Mouse (Mus musculus) layer of hippocampus, adult 2 months (tissue): ENCODE results near the gene Mbtd1. TPM values are rescaled to one million over a fixed set of nuclear protein-coding genes. Genes with fewer than 3 reads are reported as not detected.
A peak's percentile ranks its signal among the peaks of the same experiment; 100 is the strongest.

Experiments
- DNase-seq, 2 experiments: peaks; one replicate each; pipeline ENCODE4 v3.0.0; 2022; ENCODE audit warnings: low spot score in 2 of 2
- H3K27ac ChIP-seq: fragments of 200-600 bp; 2 replicates; pipeline ENCODE4 v1.8.1; 2022
- H3K4me3 ChIP-seq: fragments of 200-600 bp; 2 replicates; pipeline ENCODE4 v1.8.1; 2022; ENCODE audit warnings: mild to moderate bottlenecking
- CTCF ChIP-seq: fragments of 200-600 bp; conservative IDR thresholded peaks from 2 replicates; pipeline ENCODE4 v1.8.1; 2022; ENCODE audit warnings: antibody characterized with exemption, mild to moderate bottlenecking, moderate library complexity
- long read RNA-seq, 2 experiments: library from polyadenylated mRNA; stranded (forward); transcript quantifications; one replicate each; pipeline ENCODE4 v2.0.0; 2021; ENCODE audit warnings: borderline mapping rate in 2 of 2
- total RNA-seq, 2 experiments: library from RNA; stranded (reverse); gene quantifications; 2 replicates each; pipeline ENCODE4 v1.2.3; 2021

The Mbtd1 gene
- 10 to 100 TPM; 35.4 to 42.8 TPM for total RNA-seq
- long read RNA-seq, experiment 1, partial matches to known transcripts, result 3 of 3 reads
- long read RNA-seq, experiment 1, other reads (novel, unspliced or antisense), result 0 of 3 reads
- long read RNA-seq, experiment 2, full-length matches to known transcripts, result 1 of 6 reads
- long read RNA-seq, experiment 2, partial matches to known transcripts, result 3 of 6 reads
- long read RNA-seq, experiment 2, other reads (novel, unspliced or antisense), result 2 of 6 reads

DNA sequence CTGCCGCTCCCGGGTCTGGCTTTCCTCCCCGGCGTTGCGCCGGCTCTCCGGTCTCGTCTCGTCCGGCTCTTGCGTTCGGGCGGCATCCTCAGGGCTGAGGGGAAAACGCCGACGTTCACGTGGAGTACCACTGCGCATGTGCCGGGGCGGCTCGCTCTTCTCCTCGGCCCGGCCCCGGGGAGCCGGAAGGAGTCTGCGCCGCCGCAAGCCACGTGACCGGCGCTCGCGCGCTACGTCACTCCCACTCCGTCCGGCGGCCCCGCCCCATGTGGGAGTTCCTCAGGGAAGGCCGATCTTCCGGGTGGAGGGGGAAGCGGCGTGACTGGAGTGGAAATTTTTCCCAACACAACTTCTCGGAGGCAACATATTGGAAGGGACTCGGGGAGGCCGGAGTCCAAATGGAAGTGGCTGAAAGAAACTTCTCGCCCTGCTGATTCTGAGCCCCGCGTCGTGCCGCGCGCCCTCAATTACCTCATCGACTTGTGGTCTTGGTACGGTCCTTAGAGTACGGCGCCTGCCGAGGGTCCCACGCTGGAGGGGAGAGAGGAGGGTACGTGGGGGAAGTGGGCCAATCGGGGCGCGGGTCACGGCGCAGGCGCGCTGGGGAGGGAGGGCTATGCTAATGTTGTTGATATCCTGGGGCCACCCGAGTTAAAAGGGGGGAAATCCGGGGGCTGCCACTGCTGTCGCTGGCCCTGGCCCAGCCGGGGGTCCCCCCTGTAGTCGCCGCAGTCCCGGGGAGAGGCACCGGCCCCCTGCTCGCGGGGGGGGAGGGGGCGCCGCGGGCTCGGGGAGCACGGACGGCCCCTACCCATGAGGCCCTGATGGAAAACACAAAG is at the start of gene Mbtd1, which contains the start of gene Utp18:
TSS of gene Mbtd1 (plus strand) at position 281 of the 839 bp plus-strand sequence.
TSS of gene Utp18 (minus strand) at position 195 of the 839 bp plus-strand sequence.
- Histone ChIP-seq H3K4me3 (peak within 1 kb of the TSS; percentile 91), H3K27ac (peak within 1 kb of the TSS; percentile 100)
- peak; percentile 99 for DNase-seq
- no peak for TF ChIP-seq CTCF

DNA sequence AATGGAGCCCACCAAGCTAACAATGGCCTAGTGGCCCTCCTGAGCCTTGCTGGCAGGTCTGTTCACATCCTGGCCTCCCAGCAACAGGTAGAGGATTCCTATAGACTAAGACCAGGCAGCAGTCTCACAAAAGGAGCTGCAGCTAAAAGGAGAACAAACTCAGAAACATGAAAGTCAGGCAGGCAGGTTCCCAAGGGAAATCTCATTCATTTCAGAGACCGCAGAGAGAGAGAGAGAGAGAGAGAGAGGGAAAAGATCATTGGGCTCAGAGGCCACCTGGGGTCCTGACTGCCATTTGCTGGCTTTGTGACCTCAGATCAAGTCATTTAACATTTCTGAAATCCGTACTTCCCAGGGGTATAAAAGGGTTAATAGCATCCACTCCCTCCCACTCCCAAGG is 38.3 kb upstream of the Mbtd1 start:
- no peak overlapping the region for H3K27ac ChIP-seq
- DNase-seq, result no peak
- no peak overlapping the region for H3K4me3 ChIP-seq
- TF ChIP-seq CTCF, result no peak

- no peak for DNase-seq
- Histone ChIP-seq H3K27ac (no peak overlapping the region), H3K4me3 (no peak overlapping the region)
- no peak for TF ChIP-seq CTCF
Observed at GRCm38 (mm10) chr11:93852546-93852945, 33.1 kb upstream of the Mbtd1 start.

- peak; percentile 96 for TF ChIP-seq CTCF
- Histone ChIP-seq H3K4me3 (no peak overlapping the region), H3K27ac (no peak overlapping the region)
- DNase-seq, result peak; percentile 81 to 90
Observed at GRCm38 (mm10) chr11:93856284-93856955, 29.2 kb upstream of the Mbtd1 start.

- H3K4me3 ChIP-seq, result no peak overlapping the region
- no peak overlapping the region for H3K27ac ChIP-seq
- TF ChIP-seq CTCF, result no peak
- DNase-seq, result no peak
Observed at GRCm38 (mm10) chr11:93860540-93861172, 25.0 kb upstream of the Mbtd1 start.

GRCm38 (mm10) chr11:93861193-93861592 is 24.5 kb upstream of the Mbtd1 start:
- H3K4me3 ChIP-seq, result no peak overlapping the region
- no peak for TF ChIP-seq CTCF
- DNase-seq, result no peak
- no peak overlapping the region for H3K27ac ChIP-seq

- no peak for TF ChIP-seq CTCF
- no peak overlapping the region for H3K4me3 ChIP-seq
- DNase-seq, result no peak
- H3K27ac ChIP-seq, result no peak overlapping the region
Observed at GRCm38 (mm10) chr11:93862045-93862623, 23.5 kb upstream of the Mbtd1 start.

DNA sequence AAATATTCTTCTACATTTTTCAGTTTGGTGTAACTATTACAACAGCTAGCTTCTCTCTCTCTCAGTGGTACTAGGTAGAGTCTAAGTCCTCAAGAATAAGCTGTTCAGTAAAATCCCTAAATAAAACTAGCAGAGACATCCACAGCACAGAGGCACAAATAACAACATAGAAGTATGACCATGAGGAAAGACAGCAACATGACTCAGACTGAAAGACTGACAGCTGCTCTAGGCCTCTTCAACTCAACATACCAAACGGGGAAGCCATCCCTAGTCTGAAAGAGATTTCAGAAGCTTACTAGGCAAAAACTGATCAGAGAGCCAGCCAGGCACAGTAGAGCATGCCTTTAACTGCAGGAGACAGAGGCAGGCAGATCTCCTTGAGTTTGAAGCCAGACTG is 23.0 kb upstream of the Mbtd1 start:
- no peak for TF ChIP-seq CTCF
- Histone ChIP-seq H3K27ac (no peak overlapping the region), H3K4me3 (no peak overlapping the region)
- DNase-seq, result no peak

DNA sequence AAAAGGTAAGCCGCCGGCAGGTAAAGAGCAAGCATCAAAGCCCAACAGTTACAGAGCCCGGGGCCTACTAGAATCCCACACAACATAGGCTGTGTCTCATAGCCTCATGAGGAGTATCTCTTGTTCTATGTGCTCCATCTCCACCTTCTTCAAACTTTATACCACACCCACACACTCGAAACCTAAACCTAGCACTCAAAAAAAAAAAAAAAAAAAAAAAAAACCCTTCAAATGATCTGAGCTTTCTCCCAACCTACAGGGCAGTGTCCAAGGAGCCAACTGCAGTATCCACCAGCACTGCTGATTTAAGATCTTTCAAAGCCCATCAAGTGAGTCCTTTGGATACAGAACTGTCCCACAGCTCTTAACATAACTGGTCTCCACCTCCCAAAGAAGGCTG is 1.6 kb upstream of the Mbtd1 start:
- DNase-seq, result no peak
- TF ChIP-seq CTCF, result no peak
- no peak overlapping the region for H3K27ac ChIP-seq

GRCm38 (mm10) chr11:93884901-93885571 is 616 bp upstream of the Mbtd1 start:
- Histone ChIP-seq H3K4me3 (peak overlapping the region; percentile 91), H3K27ac (peak overlapping the region; percentile 100)
- peak; percentile 38 for TF ChIP-seq CTCF
- DNase-seq, result peak in 1 of 2 experiments; percentile 25

More for the DNA sequence above, 1.6 kb upstream of the Mbtd1 start:
- H3K4me3 ChIP-seq, result peak overlapping the region; percentile 91

DNA sequence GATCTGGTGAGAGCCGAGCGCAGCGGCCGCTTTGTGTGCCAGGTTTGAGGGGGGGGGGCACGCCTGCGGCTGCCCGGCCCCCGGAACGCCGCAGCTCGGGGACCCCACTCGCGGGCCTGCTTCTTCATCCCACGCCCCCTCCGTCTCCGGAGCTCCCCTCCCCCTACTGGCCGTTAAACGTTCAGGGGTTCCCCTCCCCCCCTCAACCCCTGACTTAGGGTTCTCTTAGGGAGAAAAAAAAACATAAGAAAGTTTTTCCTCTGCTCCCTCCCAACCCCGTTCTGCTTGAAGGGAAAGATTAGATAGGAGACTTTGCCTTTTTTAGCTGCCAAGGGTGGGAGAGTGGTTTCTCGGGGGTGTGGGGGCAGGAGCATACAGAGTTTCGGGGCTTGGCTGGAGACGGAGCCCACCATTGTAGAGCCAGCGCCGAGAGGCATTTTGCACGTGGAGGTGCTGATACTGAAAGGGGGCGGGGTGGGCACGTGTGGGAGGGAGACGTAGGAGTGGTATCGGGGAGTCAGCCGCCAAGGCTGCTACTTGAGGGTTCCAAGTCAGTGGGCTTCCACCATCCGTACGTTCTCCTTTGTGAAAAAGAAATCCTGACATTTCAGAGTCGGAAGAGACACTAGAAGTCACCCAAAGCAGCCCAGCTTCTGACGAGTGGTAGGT is 893 bp downstream of the Mbtd1 start:
- peak in 1 of 2 experiments; percentile 14 for DNase-seq
- TF ChIP-seq CTCF, result peak; percentile 10; the same call in 1 of the 2 replicates
- Histone ChIP-seq H3K27ac (peak overlapping the region; percentile 100), H3K4me3 (peak overlapping the region; percentile 91)
